Mouse (Mus musculus) kidney, embryonic 14.5 days (tissue): ENCODE measurements around the gene Olfr1426. TPM values are rescaled to one million over a fixed set of nuclear protein-coding genes. Genes with fewer than 3 reads are reported as not detected.
"Not testable (repeated sequence)": the region's sequence is repeated elsewhere in the genome, so short reads cannot be mapped to it uniquely, and the experiment has no call there.

Source experiments
- ATAC-seq: fragments of 200-750 bp; cut with Nextera tagmentation; 2 replicates; pipeline ENCODE4 v1.8.0; 2017; ENCODE audit warnings: moderate number of reproducible peaks, mild to moderate bottlenecking, moderate TSS enrichment, moderate library complexity; ENCODE audit not compliant: low FRiP score, low TSS enrichment
- H3K27ac ChIP-seq: fragments of 300-500 bp; sonication (generic); 2 replicates; pipeline ENCODE4 v1.5.1; 2014; ENCODE audit warnings: low read depth, mild to moderate bottlenecking, low read length, moderate library complexity, mixed read lengths
- H3K27me3 ChIP-seq: fragments of 300-500 bp; sonication (generic); 2 replicates; pipeline ENCODE4 v1.6.1; 2014; ENCODE audit warnings: mild to moderate bottlenecking, low read length; ENCODE audit not compliant: control insufficient read depth, insufficient read depth
- H3K36me3 ChIP-seq: fragments of 300-500 bp; sonication (generic); 2 replicates; pipeline ENCODE4 v1.6.1; 2014; ENCODE audit warnings: low read length, mixed read lengths; ENCODE audit not compliant: control insufficient read depth, insufficient read depth
- H3K4me1 ChIP-seq: fragments of 300-500 bp; sonication (generic); 2 replicates; pipeline ENCODE4 v1.6.1; 2014; ENCODE audit warnings: low read length, mixed read lengths; ENCODE audit not compliant: control insufficient read depth, insufficient read depth
- H3K4me2 ChIP-seq: fragments of 300-500 bp; sonication (generic); replicated peaks from 2 replicates; pipeline ENCODE4 v1.6.1; 2014; ENCODE audit warnings: low read depth, mild to moderate bottlenecking, low read length
- H3K4me3 ChIP-seq: fragments of 300-500 bp; sonication (generic); 2 replicates; pipeline ENCODE4 v1.5.1; 2014; ENCODE audit warnings: mild to moderate bottlenecking, low read length
- H3K9ac ChIP-seq: fragments of 300-500 bp; sonication (generic); 2 replicates; pipeline ENCODE4 v1.6.1; 2014; ENCODE audit warnings: low read depth, mild to moderate bottlenecking, low read length, moderate library complexity
- H3K9me3 ChIP-seq: fragments of 300-500 bp; sonication (generic); 2 replicates; pipeline ENCODE4 v1.6.1; 2016; ENCODE audit warnings: low read length; ENCODE audit not compliant: control insufficient read depth
- WGBS: fragments of 180-500 bp; shearing (Covaris S2); extraction: QIAGEN DNeasy Blood & Tissue Kit; methylation state at CpG from one replicate; pipeline ENCODE4 v1.1.7; 2014; 5-methylcytosine and 5-hydroxymethylcytosine counted together
- polyA plus RNA-seq: library from polyadenylated mRNA; unstranded; fragments of >200 nt; fragmentation: Nextera tagmentation; extraction: Ambion mirVana; gene quantifications from 2 replicates; pipeline ENCODE4 v1.2.1, GENCODE M21; 2014

Gene Olfr1426
- polyA plus RNA-seq, 1 experiment from 2014 or later: not detected

GRCm38 (mm10) chr19:12069546-12069945, 22.3 kb downstream of the Olfr1426 start:
- H3K9ac ChIP-seq, H3K9me3 ChIP-seq, H3K27ac ChIP-seq, H3K27me3 ChIP-seq, H3K4me2 ChIP-seq, H3K36me3 ChIP-seq, H3K4me1 ChIP-seq, H3K4me3 ChIP-seq, ATAC-seq: not testable (repeated sequence)
- 84% methylated on average over 1 of the region's 1 CpGs for WGBS

DNA sequence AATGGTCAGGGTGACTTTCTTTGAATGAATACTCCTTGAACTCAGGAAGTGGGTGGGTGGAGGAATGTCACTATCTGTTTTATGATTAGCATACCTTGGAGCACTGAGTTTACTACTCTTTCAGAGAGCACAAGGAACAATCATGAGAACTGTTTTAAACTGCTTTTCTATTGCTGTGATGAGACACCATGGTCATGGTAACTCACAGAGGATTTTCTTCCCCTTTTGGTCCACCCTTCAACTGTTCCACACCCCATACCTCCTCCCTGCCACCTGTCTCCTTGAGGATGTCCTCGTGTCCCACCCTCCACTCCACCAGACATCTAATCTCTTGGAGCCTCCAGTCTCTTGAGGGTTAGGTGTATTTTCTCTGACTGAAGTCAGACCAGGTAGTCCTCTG, 24.0 kb downstream of the Olfr1426 start:
- H3K4me1 ChIP-seq, H3K4me3 ChIP-seq, ATAC-seq, H3K36me3 ChIP-seq, H3K9ac ChIP-seq, H3K9me3 ChIP-seq, H3K4me2 ChIP-seq, H3K27me3 ChIP-seq, H3K27ac ChIP-seq: not testable (repeated sequence)
- 72% methylated on average over 1 of the region's 1 CpGs for WGBS

DNA sequence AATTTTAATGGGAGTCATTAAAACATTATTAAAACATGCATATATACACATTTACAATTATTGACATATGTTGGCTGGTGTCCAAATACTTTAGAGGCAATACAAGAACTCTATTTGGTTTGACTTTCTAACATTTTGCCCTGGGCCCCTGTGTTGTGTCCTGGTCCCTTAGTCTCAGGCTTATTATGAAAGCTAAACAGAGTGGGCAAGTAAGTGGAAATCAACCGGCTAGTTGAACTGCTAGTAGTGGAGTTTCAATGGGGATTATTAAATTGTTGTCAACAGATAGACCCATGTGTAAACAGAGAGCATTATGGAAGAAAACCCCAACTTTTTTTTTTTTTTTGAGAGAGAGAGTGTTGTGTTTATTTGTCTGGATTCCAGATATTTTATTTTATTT, 29.2 kb downstream of the Olfr1426 start, which contains the start of gene Olfr1424:
Gene Olfr1424, minus strand, starts transcription at position 101 of the 400 bp plus-strand sequence.
- not testable (repeated sequence) for H3K4me3 ChIP-seq, ATAC-seq
- 100% methylated on average over 1 of the region's 1 CpGs for WGBS

DNA sequence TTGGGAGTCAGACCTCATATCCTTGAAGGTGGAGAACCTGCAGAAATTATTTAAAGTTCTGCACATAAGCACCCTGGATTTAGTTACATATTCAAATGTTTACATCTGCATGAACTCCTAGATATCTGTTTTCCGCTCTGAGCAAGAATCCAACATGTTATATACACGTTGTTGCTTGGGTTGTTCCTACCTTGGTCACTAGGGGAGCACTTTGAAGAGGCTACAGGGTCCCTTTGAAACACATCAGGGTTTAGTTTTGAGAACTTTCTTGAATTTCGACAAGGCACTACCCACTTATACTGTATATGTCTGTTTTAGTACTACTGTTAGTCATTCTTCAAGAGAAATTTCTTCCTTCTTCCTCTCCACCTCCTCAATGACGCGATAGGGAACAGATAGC, 48.6 kb downstream of the Olfr1426 start:
- Histone ChIP-seq H3K36me3 (no peaks in the 10 kb centered on the region), H3K27ac (no peak overlapping the region), H3K9ac (no peak overlapping the region), H3K27me3 (no peaks in the 10 kb centered on the region), H3K4me3 (no peak overlapping the region), H3K9me3 (no peaks in the 10 kb centered on the region), H3K4me1 (no peaks in the 10 kb centered on the region), H3K4me2 (no peak overlapping the region)
- 90% methylated on average over 5 of the region's 5 CpGs for WGBS
- no peak for ATAC-seq

More for the DNA sequence above, 29.2 kb downstream of the Olfr1426 start, which contains the start of gene Olfr1424:
- H3K9ac ChIP-seq, H3K9me3 ChIP-seq, H3K4me1 ChIP-seq, H3K27ac ChIP-seq, H3K36me3 ChIP-seq, H3K4me2 ChIP-seq, H3K27me3 ChIP-seq: not testable (repeated sequence)

- Histone ChIP-seq H3K9ac (no peak within 1 kb of the TSS), H3K9me3 (no peaks in the 10 kb centered on the region), H3K4me1 (no peaks in the 10 kb centered on the region), H3K27ac (no peak within 1 kb of the TSS), H3K4me2 (no peak within 1 kb of the TSS), H3K4me3 (no peak within 1 kb of the TSS), H3K27me3 (no peaks in the 10 kb centered on the region), H3K36me3 (no peaks in the 10 kb centered on the region)
- 57% methylated on average over 2 of the region's 2 CpGs for WGBS
- no peak for ATAC-seq
These were observed 50.6 kb downstream of the Olfr1426 start, which contains the start of gene Olfr1423 for GRCm38 (mm10) chr19:12041217-12041616. Olfr1423 (minus strand) TSS chr19:12041317.

- Histone ChIP-seq H3K27me3 (no peaks in the 10 kb centered on the region), H3K4me2 (no peak overlapping the region)
- no peak for ATAC-seq
These were observed 54.1 kb downstream of the Olfr1426 start for GRCm38 (mm10) chr19:12037727-12038126.

More at GRCm38 (mm10) chr19:12037727-12038126, 54.1 kb downstream of the Olfr1426 start:
- Histone ChIP-seq H3K4me3 (no peak overlapping the region), H3K27ac (no peak overlapping the region), H3K36me3 (no peaks in the 10 kb centered on the region), H3K4me1 (no peaks in the 10 kb centered on the region), H3K9me3 (no peaks in the 10 kb centered on the region), H3K9ac (no peak overlapping the region)

Other genes starting within 250 kb of the Olfr1426 start
- not detected in 2 replicates for gene Olfr1418, start 230.9 kb downstream of the Olfr1426 start, polyA plus RNA-seq
- gene Olfr1419, start 216.9 kb downstream of the Olfr1426 start, polyA plus RNA-seq: not detected in 2 replicates
- gene Olfr1420, start 205.4 kb downstream of the Olfr1426 start, polyA plus RNA-seq: 0.13 and 0.24 TPM in 2 replicates
- 15.8 and 23.6 TPM in 2 replicates for gene Patl1, start 179.6 kb downstream of the Olfr1426 start, polyA plus RNA-seq
- gene Osbp, start 126.1 kb downstream of the Olfr1426 start, polyA plus RNA-seq: 7.5 and 9.4 TPM in 2 replicates
- gene Olfr1423, start 50.7 kb downstream of the Olfr1426 start, polyA plus RNA-seq: not detected in 2 replicates
- gene Olfr1424, start 29.3 kb downstream of the Olfr1426 start, polyA plus RNA-seq: not detected in 2 replicates
- gene Olfr1425, start 14.3 kb downstream of the Olfr1426 start, polyA plus RNA-seq: not detected in 2 replicates
- not detected in 2 replicates for gene Olfr1427, start 11.3 kb upstream of the Olfr1426 start, polyA plus RNA-seq
- not detected in 2 replicates for gene Olfr1428, start 23.9 kb upstream of the Olfr1426 start, polyA plus RNA-seq
- gene Olfr76, start 31.2 kb upstream of the Olfr1426 start, polyA plus RNA-seq: not detected in 2 replicates
- gene Olfr1555-ps1, start 78.1 kb upstream of the Olfr1426 start, polyA plus RNA-seq: not detected in 2 replicates
- gene Olfr1431, start 108.6 kb upstream of the Olfr1426 start, polyA plus RNA-seq: not detected in 2 replicates
- not detected in 2 replicates for gene Olfr1432, start 140.6 kb upstream of the Olfr1426 start, polyA plus RNA-seq
- gene Olfr262, start 149.6 kb upstream of the Olfr1426 start, polyA plus RNA-seq: not detected in 2 replicates
- not detected in 2 replicates for gene Olfr235, start 169.0 kb upstream of the Olfr1426 start, polyA plus RNA-seq
- not detected in 2 replicates for gene Olfr1434, start 187.8 kb upstream of the Olfr1426 start, polyA plus RNA-seq
- not detected in 2 replicates for gene Olfr1436, start 207.1 kb upstream of the Olfr1426 start, polyA plus RNA-seq
- not detected in 2 replicates for gene Olfr1437, start 233.1 kb upstream of the Olfr1426 start, polyA plus RNA-seq
- not detected in 2 replicates for gene Olfr1438-ps1, start 243.9 kb upstream of the Olfr1426 start, polyA plus RNA-seq